Mouse (Mus musculus): ENCODE measurements around the gene Lrit2.

- TF ChIP-seq EP300 (IDR thresholded peaks at IDR 0.05; ENCODE audit: low read depth), result no peak
- no peak for TF ChIP-seq CTCF (IDR thresholded peaks at IDR 0.05; ENCODE audit: low read depth)
Measured at GRCm38 (mm10) chr14:37111371-37111770, 43.6 kb downstream of the Lrit2 start.

All from heart, postnatal 0 days (tissue).